Mouse (Mus musculus): ENCODE results near the gene Rap1gap.

DNA sequence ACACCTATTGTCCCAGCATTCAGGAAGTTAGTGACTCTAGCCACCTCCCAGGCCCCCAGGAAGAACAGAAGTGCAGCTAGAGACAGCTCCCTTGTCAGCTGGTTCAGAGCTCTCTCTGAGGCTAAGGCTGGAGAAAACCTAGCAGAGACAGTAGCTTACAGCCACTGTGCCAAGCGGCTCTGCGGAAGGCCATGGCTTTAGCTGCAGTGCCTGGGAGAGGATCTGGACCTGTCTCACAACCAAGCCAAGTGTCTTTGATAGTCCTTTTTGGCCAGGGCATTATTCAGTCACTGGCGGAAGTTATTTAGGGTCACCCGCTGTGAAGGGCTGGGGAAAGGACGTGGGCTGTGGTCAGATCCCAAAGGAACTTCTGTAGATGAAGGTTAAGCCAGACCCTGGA lies 103.9 kb downstream of the Rap1gap start:
- TF ChIP-seq EP300 (IDR thresholded peaks at IDR 0.05) (no peak), CTCF (IDR thresholded peaks at IDR 0.05) (no peak)
